ENCODE assay signal across 9 mouse cellular contexts in genomic region chr19:59267417-59267963, GRCm38 (mm10). TPM values are rescaled to one million over a fixed set of nuclear protein-coding genes. Genes with fewer than 3 reads are reported as not detected.
DNase-seq lines count a peak whose midpoint lies in the region; ATAC-seq lines count a peak whose summit lies in the region.
"Had no signal": no experiment of that assay in that cellular context is flagged by ENCODE, and none has a peak within 500 bp of the region (broad histone marks: within the 10 kb centered on the region; RNA-seq: fewer than 3 reads in every experiment).

No protein-coding gene starts in this region.

- WGBS in hindbrain, embryonic 10.5 days: 21% methylated on average over 5 of the region's 5 CpGs
- 11% methylated on average over 5 of the region's 5 CpGs for WGBS in hindbrain, embryonic 16.5 days
- 7% methylated on average over 5 of the region's 5 CpGs for WGBS in midbrain, embryonic 16.5 days

- H3K27me3 ChIP-seq in hindbrain, embryonic 10.5 days (ENCODE audit: insufficient read depth, poor library complexity, severe bottlenecking): peaks cover 42% of the 10 kb centered on the region
- no peaks in the 10 kb centered on the region; the same call in 1 of the 2 replicates for H3K27me3 ChIP-seq in hindbrain, embryonic 16.5 days (replicated peaks; ENCODE audit: control insufficient read depth, insufficient read depth, low read length)
- peaks cover 6% of the 10 kb centered on the region for H3K27me3 ChIP-seq in midbrain, embryonic 16.5 days (ENCODE audit: control insufficient read depth, insufficient read depth, low read depth, low read length)

- no peaks in the 10 kb centered on the region for H3K36me3 ChIP-seq in hindbrain, embryonic 10.5 days
- H3K36me3 ChIP-seq in hindbrain, embryonic 16.5 days (ENCODE audit: control insufficient read depth, insufficient read depth, low read length): no peaks in the 10 kb centered on the region
- no peaks in the 10 kb centered on the region for H3K36me3 ChIP-seq in midbrain, embryonic 16.5 days (ENCODE audit: control insufficient read depth, insufficient read depth, low read length)

- no peak overlapping the region for H3K4me3 ChIP-seq in hindbrain, embryonic 10.5 days
- H3K4me3 ChIP-seq in hindbrain, embryonic 16.5 days (ENCODE audit: low read length): no peak overlapping the region
- H3K4me3 ChIP-seq in midbrain, embryonic 16.5 days (ENCODE audit: low read depth, low read length): no peak overlapping the region

- H3K9ac ChIP-seq in hindbrain, embryonic 16.5 days (ENCODE audit: low read depth, low read length): no peak overlapping the region
- H3K9ac ChIP-seq in midbrain, embryonic 16.5 days (ENCODE audit: low read depth, low read length): peak overlapping the region; percentile 12; the same call in 1 of the 2 replicates

- DNase-seq in hindbrain, embryonic 10.5 days (ENCODE audit: low spot score): peak; percentile 47
- peak; percentile 74 for DNase-seq in embryo, embryonic 10.5 days (ENCODE audit: low spot score)
- DNase-seq in heart, postnatal 4 days: peak; percentile 27
- no peak for DNase-seq in thymus, postnatal 14 days
- DNase-seq in layer of hippocampus, adult 8-10 months (ENCODE audit: low spot score in 2 of 2): no peak
- DNase-seq in adrenal gland, postnatal 36 days: no peak
- DNase-seq: lung, postnatal 36 days had no signal

- H3K4me1 ChIP-seq in hindbrain, embryonic 10.5 days (replicated peaks): peaks cover 41% of the 10 kb centered on the region
- peaks cover 7% of the 10 kb centered on the region for H3K4me1 ChIP-seq in hindbrain, embryonic 16.5 days (ENCODE audit: control insufficient read depth, insufficient read depth, low read depth, low read length)
- peaks cover 14% of the 10 kb centered on the region; the same call in 1 of the 2 replicates for H3K4me1 ChIP-seq in midbrain, embryonic 16.5 days (ENCODE audit: control insufficient read depth, insufficient read depth, low read length)

- no peak for ATAC-seq in hindbrain, embryonic 16.5 days
- 0 out of 2 replicates have a peak, but pooled peaks have one; percentile 36 for ATAC-seq in midbrain, embryonic 16.5 days

- no peak overlapping the region for H3K4me2 ChIP-seq in hindbrain, embryonic 16.5 days (ENCODE audit: low read length)
- no peak overlapping the region for H3K4me2 ChIP-seq in midbrain, embryonic 16.5 days (ENCODE audit: low read length)

- H3K9me3 ChIP-seq in hindbrain, embryonic 10.5 days: no peaks in the 10 kb centered on the region
- no peaks in the 10 kb centered on the region for H3K9me3 ChIP-seq in hindbrain, embryonic 16.5 days (ENCODE audit: control insufficient read depth, low read length)
- H3K9me3 ChIP-seq in midbrain, embryonic 16.5 days (replicated peaks; ENCODE audit: control insufficient read depth, low read length, poor library complexity, severe bottlenecking): no peaks in the 10 kb centered on the region

- H3K27ac ChIP-seq in hindbrain, embryonic 10.5 days: peak overlapping the region; percentile 77
- no peak overlapping the region for H3K27ac ChIP-seq in hindbrain, embryonic 16.5 days (ENCODE audit: low read depth, low read length)
- 0 out of 2 replicates have a peak overlapping the region, but pooled peaks have one; percentile 38 for H3K27ac ChIP-seq in midbrain, embryonic 16.5 days (ENCODE audit: low read length)

RNA-seq across cellular contexts. Expression of gene Slc18a2, which starts 6.8 kb away (rescaled TPM):
- polyA plus RNA-seq in hindbrain, embryonic 10.5 days (2016; fragmentation: Nextera tagmentation; extraction: Ambion mirVana): 11.7 and 13.6 TPM in 2 replicates
- 18.1 and 20.3 TPM in 2 replicates for polyA plus RNA-seq in hindbrain, embryonic 16.5 days (2015; fragmentation: Nextera tagmentation; extraction: Ambion mirVana)
- total RNA-seq in heart, postnatal 4 days (2021): 1 to 10 TPM; 2.0 to 2.5 TPM
- 28.7 and 30.0 TPM in 2 replicates for polyA plus RNA-seq in midbrain, embryonic 16.5 days (2015; fragmentation: Nextera tagmentation; extraction: Ambion mirVana)
- 1 to 10 TPM in 2 of 4 experiments, under 1 TPM in 2; 0.84 to 1.2 (median 1.1) TPM for total RNA-seq in layer of hippocampus, adult 8-10 months (2022)
- total RNA-seq in adrenal gland, postnatal 36 days (2021): 10 to 100 TPM; 12.3 to 16.1 TPM

RNA-seq across cellular contexts. Expression of gene Kcnk18, which starts 48.5 kb away (rescaled TPM):
- polyA plus RNA-seq in hindbrain, embryonic 10.5 days (2016; fragmentation: Nextera tagmentation; extraction: Ambion mirVana): not detected in 2 replicates
- 0.05 and 0.11 TPM in 2 replicates for polyA plus RNA-seq in hindbrain, embryonic 16.5 days (2015; fragmentation: Nextera tagmentation; extraction: Ambion mirVana)
- total RNA-seq in heart, postnatal 4 days (2021): not detected
- polyA plus RNA-seq in midbrain, embryonic 16.5 days (2015; fragmentation: Nextera tagmentation; extraction: Ambion mirVana): 0.07 TPM in 1 of 2 replicates, not detected in the other
- total RNA-seq in layer of hippocampus, adult 8-10 months (2022): not detected
- total RNA-seq in adrenal gland, postnatal 36 days (2021): not detected

RNA-seq across cellular contexts. Expression of gene Rps12-ps3, which starts 54.6 kb away (rescaled TPM):
- 3.3 and 17.4 TPM in 2 replicates for polyA plus RNA-seq in hindbrain, embryonic 10.5 days (2016; fragmentation: Nextera tagmentation; extraction: Ambion mirVana)
- polyA plus RNA-seq in hindbrain, embryonic 16.5 days (2015; fragmentation: Nextera tagmentation; extraction: Ambion mirVana): 2.1 and 9.4 TPM in 2 replicates
- 100 to 1,000 TPM; 488 to 516 TPM for total RNA-seq in heart, postnatal 4 days (2021)
- 5.3 and 6.4 TPM in 2 replicates for polyA plus RNA-seq in midbrain, embryonic 16.5 days (2015; fragmentation: Nextera tagmentation; extraction: Ambion mirVana)
- total RNA-seq in layer of hippocampus, adult 8-10 months (2022): 100 to 1,000 TPM; 166 to 376 (median 279) TPM
- total RNA-seq in adrenal gland, postnatal 36 days (2021): 100 to 1,000 TPM; 636 to 846 TPM

Comparison
In these comparisons a context has a peak if more than half of its experiments do, and no peak if none do; other contexts are left out.
1. DNase-seq: peak in hindbrain, embryonic 10.5 days (single experiment), embryo, embryonic 10.5 days (single experiment) and heart, postnatal 4 days (single experiment); none in thymus, postnatal 14 days (single experiment), layer of hippocampus, adult 8-10 months (0 of 2) and adrenal gland, postnatal 36 days (0 of 2).